Mouse (Mus musculus): Measurements from ENCODE around the gene Cck. TPM values are rescaled to one million over a fixed set of nuclear protein-coding genes. Genes with fewer than 3 reads are reported as not detected.

Gene Cck
- 65.7 and 70.7 TPM in 2 replicates for polyA plus RNA-seq (2015; fragmentation: Nextera tagmentation; extraction: Ambion mirVana)

DNA sequence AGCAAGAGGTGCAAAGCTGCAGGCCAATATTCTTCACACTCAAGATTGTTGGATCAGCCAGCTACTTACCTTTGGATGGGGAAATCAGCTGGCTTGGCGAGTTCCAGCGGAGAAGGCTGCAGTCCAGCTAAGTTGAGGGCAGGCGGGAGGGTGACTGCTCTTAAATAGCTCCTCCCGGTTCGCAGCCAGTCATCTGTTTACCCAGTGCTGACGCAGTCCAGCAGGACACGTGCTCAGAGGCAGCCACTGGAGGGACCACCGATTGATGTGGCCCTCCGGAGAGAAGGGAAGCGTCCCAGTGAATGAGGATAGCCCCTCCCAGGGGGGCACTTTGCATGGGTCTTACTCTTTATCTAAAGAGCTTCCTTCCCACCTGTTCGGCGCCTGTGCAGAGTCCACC lies at the start of gene Cck:
Gene Cck, minus strand, starts transcription at position 166 of the 400 bp plus-strand sequence.
- H3K4me2 ChIP-seq (ENCODE audit: low read depth, low read length): peak within 1 kb of the TSS; percentile 53
- no peaks in the 10 kb centered on the region for H3K9me3 ChIP-seq (ENCODE audit: control insufficient read depth, low read length)
- WGBS: 2% methylated on average over 12 of the region's 12 CpGs
- H3K27ac ChIP-seq (ENCODE audit: low read length): no peak within 1 kb of the TSS
- no peaks in the 10 kb centered on the region for H3K36me3 ChIP-seq (ENCODE audit: control insufficient read depth, insufficient read depth, low read length)
- peaks cover 14% of the 10 kb centered on the region for H3K4me1 ChIP-seq (ENCODE audit: control insufficient read depth, insufficient read depth, low read length)
- ATAC-seq: peak; percentile 81
- H3K27me3 ChIP-seq (replicated peaks; ENCODE audit: control insufficient read depth, insufficient read depth, low read length): peaks cover 45% of the 10 kb centered on the region
- peak within 1 kb of the TSS; percentile 33 for H3K4me3 ChIP-seq (ENCODE audit: low read length)
- H3K9ac ChIP-seq (ENCODE audit: low read depth, low read length): 0 out of 2 replicates have a peak within 1 kb of the TSS, but pooled peaks have one; percentile 39

DNA sequence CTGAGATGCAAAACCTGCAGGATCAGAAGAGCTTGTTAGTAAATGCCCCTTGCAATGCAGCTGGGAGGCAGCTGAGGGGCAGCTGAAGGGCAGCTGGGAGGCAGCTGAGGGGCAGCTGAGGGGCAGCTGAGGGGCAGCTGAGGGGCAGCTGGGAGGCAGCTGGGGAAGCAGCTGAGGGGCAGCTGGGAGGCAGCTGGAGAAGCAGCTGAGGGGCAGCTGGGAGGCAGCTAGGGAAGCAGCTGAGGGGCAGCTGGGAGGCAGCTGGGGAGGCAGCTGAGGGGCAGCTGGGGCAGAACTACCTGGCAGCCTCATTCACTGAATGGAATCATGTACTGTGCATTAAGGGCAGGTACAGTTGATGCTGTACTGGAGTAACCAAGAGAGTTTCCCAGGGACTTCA lies 46.0 kb upstream of the Cck start:
- Histone ChIP-seq H3K36me3 (ENCODE audit: control insufficient read depth, insufficient read depth, low read length) (no peaks in the 10 kb centered on the region), H3K4me3 (ENCODE audit: low read length) (no peak overlapping the region), H3K27me3 (replicated peaks; ENCODE audit: control insufficient read depth, insufficient read depth, low read length) (no peaks in the 10 kb centered on the region), H3K9me3 (ENCODE audit: control insufficient read depth, low read length) (0 out of 2 replicates have a peak, but pooled peaks cover 4% of the 10 kb centered on the region), H3K4me2 (ENCODE audit: low read depth, low read length) (no peak overlapping the region), H3K9ac (ENCODE audit: low read depth, low read length) (no peak overlapping the region), H3K4me1 (ENCODE audit: control insufficient read depth, insufficient read depth, low read length) (no peaks in the 10 kb centered on the region), H3K27ac (ENCODE audit: low read length) (no peak overlapping the region)
- ATAC-seq: no peak

DNA sequence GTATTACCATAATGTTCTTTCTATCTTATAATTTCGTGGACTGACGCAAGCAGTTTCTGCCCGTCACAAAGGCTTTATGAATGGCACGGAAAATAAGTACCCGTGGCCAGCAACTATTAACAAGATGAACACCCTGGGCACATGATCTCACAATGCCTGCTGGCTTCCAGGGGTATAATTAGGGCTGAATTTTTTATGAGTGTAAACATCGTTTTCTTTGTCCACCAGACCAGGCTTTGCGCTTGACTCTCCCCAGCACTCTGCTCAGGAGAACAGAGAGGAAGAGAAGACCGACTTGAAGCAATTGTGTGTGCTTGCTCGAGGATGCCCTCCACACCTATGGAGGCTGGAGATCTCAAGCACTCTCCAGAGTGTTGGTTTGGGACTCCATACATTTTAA lies 37.1 kb upstream of the Cck start:
- Histone ChIP-seq H3K9ac (ENCODE audit: low read depth, low read length) (no peak overlapping the region), H3K4me1 (ENCODE audit: control insufficient read depth, insufficient read depth, low read length) (no peaks in the 10 kb centered on the region), H3K27me3 (replicated peaks; ENCODE audit: control insufficient read depth, insufficient read depth, low read length) (no peaks in the 10 kb centered on the region), H3K9me3 (ENCODE audit: control insufficient read depth, low read length) (0 out of 2 replicates have a peak, but pooled peaks cover 5% of the 10 kb centered on the region), H3K4me2 (ENCODE audit: low read depth, low read length) (no peak overlapping the region), H3K4me3 (ENCODE audit: low read length) (no peak overlapping the region), H3K36me3 (ENCODE audit: control insufficient read depth, insufficient read depth, low read length) (no peaks in the 10 kb centered on the region), H3K27ac (ENCODE audit: low read length) (no peak overlapping the region)
- 79% methylated on average over 9 of the region's 9 CpGs for WGBS
- no peak for ATAC-seq

DNA sequence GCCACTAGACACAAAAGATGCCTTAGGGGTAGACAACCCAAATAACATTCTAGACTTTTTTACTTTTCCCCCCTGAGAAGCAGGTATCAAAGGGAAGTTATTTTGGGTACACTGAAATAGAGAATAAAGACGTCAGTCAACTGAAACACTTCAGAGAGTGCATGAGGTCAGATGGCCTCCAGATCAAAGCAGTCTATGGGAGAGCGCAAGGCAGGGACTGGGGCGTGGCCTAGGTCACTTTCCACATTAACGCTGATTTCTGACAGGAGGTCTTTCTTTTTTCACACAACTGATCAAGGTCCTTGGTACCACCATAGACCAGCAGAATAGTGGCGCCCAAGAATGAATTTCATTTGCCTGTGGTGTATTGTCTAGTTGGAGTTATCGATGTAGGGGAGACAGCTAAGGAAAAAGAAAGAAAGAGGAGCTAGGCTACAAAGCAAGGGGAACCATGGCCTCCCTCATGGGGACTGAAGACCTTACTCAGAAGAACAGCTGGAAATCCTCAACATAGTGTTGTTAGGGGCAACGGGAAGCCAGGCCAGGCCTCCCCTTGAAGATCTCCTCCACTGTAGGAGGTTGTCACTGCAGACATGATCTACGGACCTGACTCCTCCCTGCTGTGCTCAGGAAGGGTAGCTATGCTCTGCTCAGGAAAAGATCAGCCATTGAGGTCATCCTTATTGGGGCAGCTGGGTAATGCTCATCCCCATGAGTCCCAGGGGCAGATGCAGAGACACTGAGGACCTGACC lies 33.3 kb upstream of the Cck start:
- no peaks in the 10 kb centered on the region for H3K36me3 ChIP-seq (ENCODE audit: control insufficient read depth, insufficient read depth, low read length)
- 64% methylated on average over 8 of the region's 8 CpGs for WGBS
- H3K27me3 ChIP-seq (replicated peaks; ENCODE audit: control insufficient read depth, insufficient read depth, low read length): no peaks in the 10 kb centered on the region
- peak; percentile 26; the same call in 1 of the 2 replicates for ATAC-seq
- no peak overlapping the region for H3K4me2 ChIP-seq (ENCODE audit: low read depth, low read length)
- H3K27ac ChIP-seq (ENCODE audit: low read length): no peak overlapping the region
- no peaks in the 10 kb centered on the region for H3K4me1 ChIP-seq (ENCODE audit: control insufficient read depth, insufficient read depth, low read length)
- H3K9ac ChIP-seq (ENCODE audit: low read depth, low read length): no peak overlapping the region
- H3K9me3 ChIP-seq (ENCODE audit: control insufficient read depth, low read length): no peaks in the 10 kb centered on the region
- no peak overlapping the region for H3K4me3 ChIP-seq (ENCODE audit: low read length)

DNA sequence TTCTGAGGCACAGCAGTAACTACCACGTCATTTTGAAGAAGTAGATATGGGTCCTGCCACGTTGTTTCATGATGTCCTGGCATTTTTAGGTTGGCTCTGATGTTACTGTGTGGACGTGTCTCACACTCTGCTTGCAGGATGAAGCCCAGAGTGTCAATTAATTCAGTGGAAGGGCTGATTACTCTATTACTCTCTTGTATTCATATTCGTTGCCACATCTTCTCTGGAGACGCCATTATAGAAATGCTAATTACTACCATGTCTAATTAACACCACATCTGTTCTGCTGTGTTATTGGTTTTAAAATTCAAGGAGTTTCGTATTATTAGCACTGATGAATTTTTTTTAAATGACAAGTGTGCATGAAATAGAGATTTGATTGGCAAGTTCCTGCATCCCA lies 30.7 kb upstream of the Cck start:
- no peak for ATAC-seq
- Histone ChIP-seq H3K9ac (ENCODE audit: low read depth, low read length) (no peak overlapping the region), H3K4me1 (ENCODE audit: control insufficient read depth, insufficient read depth, low read length) (0 out of 2 replicates have a peak, but pooled peaks cover 3% of the 10 kb centered on the region), H3K4me2 (ENCODE audit: low read depth, low read length) (no peak overlapping the region), H3K9me3 (ENCODE audit: control insufficient read depth, low read length) (no peaks in the 10 kb centered on the region), H3K27ac (ENCODE audit: low read length) (no peak overlapping the region), H3K27me3 (replicated peaks; ENCODE audit: control insufficient read depth, insufficient read depth, low read length) (no peaks in the 10 kb centered on the region), H3K4me3 (ENCODE audit: low read length) (no peak overlapping the region), H3K36me3 (ENCODE audit: control insufficient read depth, insufficient read depth, low read length) (no peaks in the 10 kb centered on the region)
- 75% methylated on average over 6 of the region's 6 CpGs for WGBS

DNA sequence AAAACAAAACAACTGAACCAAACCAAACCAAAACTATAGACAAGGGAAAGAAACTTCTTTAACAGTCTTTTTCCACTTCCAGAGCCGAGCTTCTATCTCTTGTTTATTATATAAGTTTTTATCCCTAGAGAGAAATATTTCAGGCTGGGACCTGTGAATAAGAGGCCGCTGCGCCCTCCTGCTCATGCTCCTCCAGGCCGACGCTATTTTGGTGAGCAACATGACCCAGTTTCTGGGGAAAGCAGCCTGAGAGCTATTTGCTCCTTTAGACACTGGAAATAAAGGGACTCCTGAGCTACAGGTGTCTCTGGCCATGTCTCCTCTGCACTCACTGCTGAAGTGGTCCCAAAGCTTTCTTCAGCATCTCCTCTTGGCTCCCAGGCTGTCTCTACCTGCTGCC lies 24.6 kb upstream of the Cck start:
- Histone ChIP-seq H3K9ac (ENCODE audit: low read depth, low read length) (no peak overlapping the region), H3K9me3 (ENCODE audit: control insufficient read depth, low read length) (no peaks in the 10 kb centered on the region), H3K4me2 (ENCODE audit: low read depth, low read length) (no peak overlapping the region), H3K4me1 (ENCODE audit: control insufficient read depth, insufficient read depth, low read length) (peaks cover 7% of the 10 kb centered on the region; the same call in 1 of the 2 replicates), H3K27me3 (replicated peaks; ENCODE audit: control insufficient read depth, insufficient read depth, low read length) (peaks cover 3% of the 10 kb centered on the region; the same call in 1 of the 2 replicates), H3K4me3 (ENCODE audit: low read length) (no peak overlapping the region), H3K27ac (ENCODE audit: low read length) (no peak overlapping the region), H3K36me3 (ENCODE audit: control insufficient read depth, insufficient read depth, low read length) (no peaks in the 10 kb centered on the region)
- no peak for ATAC-seq
- 77% methylated on average over 5 of the region's 5 CpGs for WGBS

DNA sequence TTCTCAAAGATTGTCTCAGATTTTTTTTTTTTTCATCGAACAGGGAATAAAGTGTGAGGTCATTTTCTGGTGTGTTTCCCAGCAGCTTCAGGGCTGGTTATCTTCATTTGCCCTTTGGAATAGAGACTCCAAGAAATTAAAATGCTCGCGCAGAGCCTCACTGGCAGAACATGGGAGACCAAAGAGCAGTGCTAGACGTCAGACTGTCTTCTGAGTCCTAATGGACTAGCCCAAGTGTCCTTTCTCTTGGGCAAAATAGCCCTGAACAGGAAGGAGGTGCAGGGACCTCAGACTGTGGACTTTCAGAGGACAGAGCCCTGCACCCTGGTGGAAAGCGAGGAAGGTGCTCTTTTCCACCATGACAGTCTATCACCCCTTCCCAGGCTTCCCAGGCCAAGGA lies 19.0 kb upstream of the Cck start:
- Histone ChIP-seq H3K27ac (ENCODE audit: low read length) (no peak overlapping the region), H3K9me3 (ENCODE audit: control insufficient read depth, low read length) (no peaks in the 10 kb centered on the region), H3K27me3 (replicated peaks; ENCODE audit: control insufficient read depth, insufficient read depth, low read length) (0 out of 2 replicates have a peak, but pooled peaks cover 3% of the 10 kb centered on the region), H3K36me3 (ENCODE audit: control insufficient read depth, insufficient read depth, low read length) (no peaks in the 10 kb centered on the region), H3K9ac (ENCODE audit: low read depth, low read length) (no peak overlapping the region), H3K4me3 (ENCODE audit: low read length) (no peak overlapping the region), H3K4me2 (ENCODE audit: low read depth, low read length) (no peak overlapping the region), H3K4me1 (ENCODE audit: control insufficient read depth, insufficient read depth, low read length) (peaks cover 4% of the 10 kb centered on the region; the same call in 1 of the 2 replicates)
- 71% methylated on average over 5 of the region's 5 CpGs for WGBS
- peak; percentile 52 for ATAC-seq

DNA sequence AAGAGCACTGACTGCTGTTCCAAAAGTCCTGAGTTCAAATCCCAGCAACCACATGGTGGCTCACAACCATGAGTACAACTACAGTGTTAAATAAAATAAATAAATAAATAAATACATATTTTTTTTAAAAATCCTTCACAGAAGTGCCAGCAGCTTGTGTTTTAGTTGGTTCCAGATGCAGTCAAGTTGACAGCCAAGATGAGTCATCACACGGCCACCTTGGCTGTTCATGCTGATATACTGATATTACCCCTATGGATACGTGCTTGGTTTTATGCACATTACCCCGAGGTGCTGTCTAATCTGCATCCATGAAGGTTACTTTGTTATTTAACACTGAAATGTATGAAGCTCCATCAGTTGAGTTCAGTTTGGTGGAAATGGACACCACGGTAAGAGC lies 16.4 kb upstream of the Cck start:
- Histone ChIP-seq H3K4me3 (ENCODE audit: low read length) (no peak overlapping the region), H3K9me3 (ENCODE audit: control insufficient read depth, low read length) (no peaks in the 10 kb centered on the region), H3K27ac (ENCODE audit: low read length) (no peak overlapping the region), H3K9ac (ENCODE audit: low read depth, low read length) (no peak overlapping the region), H3K4me2 (ENCODE audit: low read depth, low read length) (no peak overlapping the region), H3K4me1 (ENCODE audit: control insufficient read depth, insufficient read depth, low read length) (peaks cover 2% of the 10 kb centered on the region; the same call in 1 of the 2 replicates), H3K36me3 (ENCODE audit: control insufficient read depth, insufficient read depth, low read length) (no peaks in the 10 kb centered on the region), H3K27me3 (replicated peaks; ENCODE audit: control insufficient read depth, insufficient read depth, low read length) (0 out of 2 replicates have a peak, but pooled peaks cover 3% of the 10 kb centered on the region)
- 89% methylated on average over 4 of the region's 4 CpGs for WGBS
- no peak for ATAC-seq

DNA sequence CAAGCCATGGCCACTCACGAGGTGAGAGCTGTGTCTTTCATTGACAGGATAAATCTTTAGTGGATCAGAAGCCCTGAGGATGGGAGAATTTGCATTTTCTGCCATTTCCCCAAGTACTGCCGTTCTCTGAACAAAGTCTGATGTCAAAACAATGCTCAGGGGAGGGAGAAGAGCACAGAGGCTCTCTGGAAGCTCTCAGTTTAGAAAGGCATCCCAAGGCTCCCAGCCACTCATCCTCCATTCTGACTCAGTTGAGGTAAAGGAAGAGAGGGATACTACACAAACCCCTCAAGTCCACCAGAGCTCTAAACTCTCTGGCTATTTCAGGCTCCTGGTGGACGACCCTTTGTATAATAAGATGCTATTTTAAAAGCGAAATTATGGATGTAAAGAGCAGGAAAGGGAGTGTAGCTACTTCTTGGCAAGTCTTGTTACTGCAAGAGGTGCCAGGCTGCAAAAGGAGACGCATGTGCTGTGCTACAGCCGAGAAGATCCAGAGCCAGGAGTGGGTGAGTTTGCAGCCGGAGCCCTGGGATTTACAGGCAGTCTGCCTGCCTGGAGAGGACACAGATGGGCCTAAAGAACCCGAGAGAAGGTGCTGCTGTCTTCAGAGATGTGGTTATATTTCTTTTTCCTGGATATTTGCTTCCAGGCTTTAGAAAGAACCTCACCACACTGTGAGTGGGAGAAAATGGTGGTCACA lies 11.1 kb upstream of the Cck start:
- H3K9ac ChIP-seq (ENCODE audit: low read depth, low read length): no peak overlapping the region
- no peaks in the 10 kb centered on the region for H3K27me3 ChIP-seq (replicated peaks; ENCODE audit: control insufficient read depth, insufficient read depth, low read length)
- no peaks in the 10 kb centered on the region for H3K9me3 ChIP-seq (ENCODE audit: control insufficient read depth, low read length)
- H3K4me3 ChIP-seq (ENCODE audit: low read length): no peak overlapping the region
- no peak for ATAC-seq
- peaks cover 2% of the 10 kb centered on the region; the same call in 1 of the 2 replicates for H3K4me1 ChIP-seq (ENCODE audit: control insufficient read depth, insufficient read depth, low read length)
- H3K36me3 ChIP-seq (ENCODE audit: control insufficient read depth, insufficient read depth, low read length): no peaks in the 10 kb centered on the region
- H3K27ac ChIP-seq (ENCODE audit: low read length): no peak overlapping the region
- 71% methylated on average over 8 of the region's 8 CpGs for WGBS
- no peak overlapping the region for H3K4me2 ChIP-seq (ENCODE audit: low read depth, low read length)

All from intestine, embryonic 16.5 days (tissue).